Mouse (Mus musculus): ENCODE data around the gene Sh3bgrl2. TPM values are rescaled to one million over a fixed set of nuclear protein-coding genes. Genes with fewer than 3 reads are reported as not detected.

Gene Sh3bgrl2
- polyA plus RNA-seq, 1 experiment from 2014 or later = 8.5 TPM

- Histone ChIP-seq H3K9ac (no peak overlapping the region), H3K27me3 (no peaks in the 10 kb centered on the region), H3K4me1 (peaks cover 13% of the 10 kb centered on the region), H3K36me3 (no peaks in the 10 kb centered on the region), H3K4me2 (replicated peaks) (no peak overlapping the region), H3K9me3 (no peaks in the 10 kb centered on the region), H3K4me3 (no peak overlapping the region), H3K27ac (no peak overlapping the region)
- no peak for ATAC-seq (ENCODE audit: low FRiP score, low read depth)
- WGBS = 83% methylated on average over 7 of the region's 7 CpGs
These were observed 49.9 kb downstream of the Sh3bgrl2 start for GRCm38 (mm10) chr9:83598047-83598446.

GRCm38 (mm10) chr9:83599505-83599904 lies 51.4 kb downstream of the Sh3bgrl2 start:
- Histone ChIP-seq H3K9me3 (no peaks in the 10 kb centered on the region), H3K36me3 (no peaks in the 10 kb centered on the region), H3K4me2 (replicated peaks) (no peak overlapping the region), H3K4me1 (peaks cover 13% of the 10 kb centered on the region), H3K27ac (no peak overlapping the region), H3K4me3 (no peak overlapping the region), H3K9ac (no peak overlapping the region), H3K27me3 (no peaks in the 10 kb centered on the region)
- WGBS = 51% methylated on average over 6 of the region's 6 CpGs
- no peak for ATAC-seq (ENCODE audit: low FRiP score, low read depth)

- H3K4me1 ChIP-seq = peaks cover 13% of the 10 kb centered on the region
- no peaks in the 10 kb centered on the region for H3K36me3 ChIP-seq
- H3K27ac ChIP-seq = no peak overlapping the region
- ATAC-seq (ENCODE audit: low FRiP score, low read depth) = no peak
- no peak overlapping the region for H3K4me2 ChIP-seq (replicated peaks)
- WGBS = 74% methylated on average over 10 of the region's 10 CpGs
- H3K4me3 ChIP-seq = no peak overlapping the region
- H3K9ac ChIP-seq = no peak overlapping the region
- no peaks in the 10 kb centered on the region for H3K9me3 ChIP-seq
- no peaks in the 10 kb centered on the region for H3K27me3 ChIP-seq
These were observed 52.3 kb downstream of the Sh3bgrl2 start for GRCm38 (mm10) chr9:83600286-83601048.

GRCm38 (mm10) chr9:83602176-83602770 lies 54.1 kb downstream of the Sh3bgrl2 start:
- Histone ChIP-seq H3K36me3 (no peaks in the 10 kb centered on the region), H3K27ac (no peak overlapping the region), H3K4me3 (no peak overlapping the region), H3K4me2 (replicated peaks) (no peak overlapping the region), H3K27me3 (no peaks in the 10 kb centered on the region), H3K9me3 (no peaks in the 10 kb centered on the region), H3K4me1 (peaks cover 13% of the 10 kb centered on the region), H3K9ac (no peak overlapping the region)
- 71% methylated on average over 6 of the region's 6 CpGs for WGBS
- no peak for ATAC-seq (ENCODE audit: low FRiP score, low read depth)

DNA sequence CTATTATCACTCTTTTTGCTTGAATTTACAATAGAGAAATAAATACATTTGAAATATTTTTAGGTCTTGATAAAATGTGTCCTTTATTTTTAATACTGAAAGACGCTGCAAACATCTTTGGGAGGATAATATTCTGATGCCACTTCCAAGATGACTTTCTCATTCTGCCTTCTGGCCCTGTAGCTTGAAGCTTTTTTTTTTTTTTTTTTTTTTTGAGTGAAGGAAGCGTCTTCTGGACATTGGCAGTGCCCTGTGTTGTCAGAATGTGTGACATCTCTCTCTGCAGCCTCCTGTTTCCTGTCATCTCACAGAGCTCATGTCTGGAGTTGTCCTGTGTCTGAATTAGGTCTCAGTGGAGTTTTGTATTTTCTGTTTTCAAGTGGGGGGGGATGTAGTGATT lies 55.0 kb downstream of the Sh3bgrl2 start:
- no peak for ATAC-seq (ENCODE audit: low FRiP score, low read depth)
- 74% methylated on average over 2 of the region's 2 CpGs for WGBS
- Histone ChIP-seq H3K4me1 (peaks cover 13% of the 10 kb centered on the region), H3K4me3 (no peak overlapping the region), H3K9me3 (no peaks in the 10 kb centered on the region), H3K27ac (no peak overlapping the region), H3K36me3 (no peaks in the 10 kb centered on the region), H3K9ac (no peak overlapping the region), H3K27me3 (no peaks in the 10 kb centered on the region), H3K4me2 (replicated peaks) (no peak overlapping the region)

DNA sequence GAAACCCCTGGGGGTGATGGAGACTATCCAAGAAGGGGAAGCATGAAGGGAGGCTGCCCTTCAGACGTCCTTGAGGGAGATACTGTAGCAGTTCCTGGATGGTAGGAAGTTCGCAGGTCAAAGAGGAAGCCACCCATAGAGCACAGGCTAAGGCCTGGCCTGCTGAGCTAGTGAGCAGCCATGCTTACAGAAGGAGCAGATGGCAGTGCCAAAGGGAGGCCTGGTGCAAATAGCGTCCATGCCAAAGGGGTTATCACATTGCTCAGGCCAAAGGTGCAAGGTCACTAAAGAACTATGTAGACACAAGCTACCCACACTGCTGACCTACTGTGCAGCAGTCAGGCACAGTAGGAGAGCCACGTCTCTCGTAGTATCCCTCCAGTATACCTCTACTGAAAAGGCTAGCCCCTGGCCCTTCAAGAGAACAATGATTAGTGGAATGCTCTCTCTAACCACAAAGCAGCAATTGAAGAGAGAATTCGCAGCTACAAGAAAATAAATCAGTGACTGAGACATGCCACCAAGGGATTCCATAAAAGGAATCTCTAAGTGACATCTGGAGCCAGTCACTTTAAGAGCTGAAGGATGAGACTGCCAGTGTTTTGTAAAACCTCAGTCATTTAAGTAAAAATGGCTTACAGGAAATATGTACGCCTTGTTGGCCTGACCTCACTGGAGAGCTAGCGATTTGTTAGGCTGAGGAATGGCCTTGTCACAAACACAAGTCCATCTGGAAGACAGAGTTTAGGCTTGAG lies 57.9 kb downstream of the Sh3bgrl2 start:
- Histone ChIP-seq H3K27me3 (no peaks in the 10 kb centered on the region), H3K4me2 (replicated peaks) (no peak overlapping the region), H3K9ac (no peak overlapping the region; the same call in 1 of the 2 replicates), H3K4me3 (no peak overlapping the region), H3K4me1 (0 out of 2 replicates have a peak, but pooled peaks cover 4% of the 10 kb centered on the region), H3K36me3 (no peaks in the 10 kb centered on the region), H3K27ac (no peak overlapping the region), H3K9me3 (no peaks in the 10 kb centered on the region)
- ATAC-seq (ENCODE audit: low FRiP score, low read depth) = no peak
- WGBS = 61% methylated on average over 8 of the region's 8 CpGs

- WGBS = 52% methylated on average over 1 of the region's 1 CpGs
- no peak for ATAC-seq (ENCODE audit: low FRiP score, low read depth)
- no peaks in the 10 kb centered on the region for H3K27me3 ChIP-seq
- no peaks in the 10 kb centered on the region for H3K36me3 ChIP-seq
- no peak overlapping the region for H3K4me2 ChIP-seq (replicated peaks)
- no peak overlapping the region for H3K4me3 ChIP-seq
- no peak overlapping the region for H3K27ac ChIP-seq
- H3K9ac ChIP-seq = no peak overlapping the region
- 0 out of 2 replicates have a peak, but pooled peaks cover 4% of the 10 kb centered on the region for H3K4me1 ChIP-seq
- H3K9me3 ChIP-seq = no peaks in the 10 kb centered on the region
These were observed 60.0 kb downstream of the Sh3bgrl2 start for GRCm38 (mm10) chr9:83608135-83608534.

- Histone ChIP-seq H3K9ac (no peak overlapping the region), H3K27ac (no peak overlapping the region), H3K9me3 (no peaks in the 10 kb centered on the region), H3K27me3 (no peaks in the 10 kb centered on the region), H3K36me3 (no peaks in the 10 kb centered on the region), H3K4me1 (0 out of 2 replicates have a peak, but pooled peaks cover 8% of the 10 kb centered on the region), H3K4me2 (replicated peaks) (no peak overlapping the region), H3K4me3 (no peak overlapping the region)
- 41% methylated on average over 9 of the region's 9 CpGs for WGBS
- ATAC-seq (ENCODE audit: low FRiP score, low read depth) = peak; percentile 78
These were observed 61.5 kb downstream of the Sh3bgrl2 start for GRCm38 (mm10) chr9:83609422-83610297.

DNA sequence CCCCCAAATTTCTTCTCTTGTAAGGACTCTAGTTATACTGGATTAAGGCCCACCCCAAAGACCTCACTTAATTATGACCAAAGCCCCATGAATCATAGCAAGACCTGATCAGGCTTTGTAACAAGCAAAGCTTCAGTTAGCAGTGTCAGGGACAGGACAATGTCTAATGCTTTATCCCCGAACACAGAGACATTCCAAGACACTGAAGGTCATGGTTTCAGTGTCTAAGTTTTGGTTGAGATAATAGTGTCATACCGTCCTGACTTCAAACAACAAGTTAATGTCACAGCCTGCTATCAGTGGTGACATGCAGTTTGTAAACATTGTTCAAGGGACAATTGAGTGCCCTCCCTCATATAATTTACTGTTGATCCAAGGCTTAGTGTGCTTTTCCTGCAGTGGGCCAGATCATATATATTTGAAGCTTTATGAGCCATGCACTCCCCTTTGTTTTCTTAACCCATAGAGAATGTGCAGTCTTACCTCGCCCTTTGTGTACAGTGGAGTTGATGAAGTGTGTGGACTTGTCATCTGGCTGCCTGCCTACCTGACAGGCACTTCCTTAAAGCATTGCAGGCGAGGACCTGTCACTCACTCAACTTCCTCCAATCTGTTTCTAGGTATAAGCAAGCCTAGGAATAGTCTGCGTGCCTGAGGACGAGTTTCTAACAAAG lies 67.9 kb downstream of the Sh3bgrl2 start:
- WGBS = 49% methylated on average over 6 of the region's 6 CpGs
- no peak overlapping the region for H3K4me2 ChIP-seq (replicated peaks)
- ATAC-seq (ENCODE audit: low FRiP score, low read depth) = no peak
- no peak overlapping the region for H3K9ac ChIP-seq
- peaks cover 8% of the 10 kb centered on the region; the same call in 1 of the 2 replicates for H3K4me1 ChIP-seq
- no peaks in the 10 kb centered on the region for H3K9me3 ChIP-seq
- no peak overlapping the region for H3K27ac ChIP-seq
- H3K4me3 ChIP-seq = no peak overlapping the region
- H3K36me3 ChIP-seq = no peaks in the 10 kb centered on the region
- H3K27me3 ChIP-seq = no peaks in the 10 kb centered on the region

DNA sequence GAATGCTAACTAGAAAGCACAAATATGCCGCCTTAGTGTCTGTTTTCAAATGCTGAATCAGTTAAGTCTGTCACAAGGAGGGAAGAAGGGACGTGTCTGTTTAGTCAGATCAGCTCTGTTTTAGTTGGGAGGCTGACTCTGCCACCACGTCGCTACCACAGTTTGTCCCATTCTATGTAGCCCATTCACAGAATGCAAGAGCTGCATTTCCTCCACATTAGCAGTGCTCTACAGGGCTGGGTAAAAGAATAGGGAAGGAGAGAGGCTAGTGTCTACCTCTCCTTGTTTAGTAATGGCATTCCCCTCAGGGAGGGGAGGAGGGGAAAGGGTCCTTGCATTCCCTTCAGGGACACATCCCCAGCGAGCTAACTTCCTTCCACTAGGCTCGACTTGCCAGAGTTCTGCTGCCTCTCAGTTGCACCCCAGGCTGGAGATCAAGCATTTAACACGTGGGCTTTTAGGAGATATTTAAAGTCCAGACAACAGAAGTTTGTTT lies 68.5 kb downstream of the Sh3bgrl2 start:
- H3K27ac ChIP-seq = no peak overlapping the region
- ATAC-seq (ENCODE audit: low FRiP score, low read depth) = no peak

DNA sequence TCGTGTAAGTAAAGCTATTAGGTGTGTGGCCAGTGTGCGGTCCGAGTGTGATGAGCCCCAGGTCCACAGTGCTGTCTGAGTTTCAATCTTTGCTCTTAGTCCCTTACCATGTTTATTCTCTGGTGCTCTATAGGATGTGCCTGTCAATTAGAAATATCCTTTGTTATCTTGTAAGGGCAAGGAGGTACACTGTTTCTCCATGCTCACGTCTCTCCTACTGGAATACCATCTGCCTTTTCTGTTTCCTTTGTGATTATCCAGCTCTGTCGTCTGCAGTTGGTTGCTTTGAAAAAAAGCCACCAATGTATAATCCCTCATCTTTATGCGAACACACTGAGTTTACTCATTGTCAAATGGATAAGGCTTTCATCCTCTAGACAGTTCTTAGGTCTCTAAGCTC lies 75.3 kb downstream of the Sh3bgrl2 start:
- H3K4me2 ChIP-seq (replicated peaks) = no peak overlapping the region
- WGBS = 83% methylated on average over 6 of the region's 6 CpGs
- no peak for ATAC-seq (ENCODE audit: low FRiP score, low read depth)

More for the DNA sequence above, 68.5 kb downstream of the Sh3bgrl2 start:
- Histone ChIP-seq H3K36me3 (no peaks in the 10 kb centered on the region), H3K4me3 (no peak overlapping the region), H3K27me3 (no peaks in the 10 kb centered on the region), H3K4me1 (peaks cover 8% of the 10 kb centered on the region; the same call in 1 of the 2 replicates), H3K9me3 (no peaks in the 10 kb centered on the region), H3K9ac (no peak overlapping the region), H3K4me2 (replicated peaks) (no peak overlapping the region)
- 39% methylated on average over 7 of the region's 7 CpGs for WGBS

More for the DNA sequence above, 75.3 kb downstream of the Sh3bgrl2 start:
- Histone ChIP-seq H3K4me1 (peaks cover 13% of the 10 kb centered on the region), H3K27ac (no peak overlapping the region), H3K36me3 (no peaks in the 10 kb centered on the region), H3K27me3 (no peaks in the 10 kb centered on the region), H3K9me3 (no peaks in the 10 kb centered on the region), H3K4me3 (no peak overlapping the region), H3K9ac (no peak overlapping the region)

Data from limb, embryonic 13.5 days (tissue).